Mouse (Mus musculus): ENCODE results near the gene Art3. TPM values are rescaled to one million over a fixed set of nuclear protein-coding genes. Genes with fewer than 3 reads are reported as not detected.

Gene Art3
- polyA plus RNA-seq, 1 experiment, result 0.39 TPM

DNA sequence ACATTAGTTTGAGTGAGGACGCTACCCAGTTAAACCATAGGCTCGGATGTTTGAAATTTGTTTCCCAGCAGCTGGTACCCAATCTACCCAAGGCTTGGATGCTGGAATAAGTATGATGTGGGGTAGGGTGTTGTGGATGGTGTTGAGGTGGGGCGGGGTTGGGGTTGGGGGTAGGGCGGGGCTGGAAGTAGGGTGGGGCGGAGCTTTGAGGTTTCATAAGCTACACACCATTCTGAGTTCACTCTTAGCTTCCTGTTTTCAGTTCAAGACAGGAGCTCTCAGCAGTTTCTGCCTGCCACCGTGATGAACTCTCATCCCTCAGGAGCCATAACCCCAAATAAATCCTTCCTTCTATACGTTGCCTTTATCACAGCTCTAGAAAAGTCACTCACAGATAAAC is 13.5 kb upstream of the Art3 start:
- no peak overlapping the region for H3K4me3 ChIP-seq (ENCODE audit: insufficient read depth, poor library complexity, severe bottlenecking)
- TF ChIP-seq MYOG (IDR thresholded peaks at IDR 0.05; ENCODE audit: control insufficient read depth, extremely low read depth, insufficient read length), result no peak
- no peak for TF ChIP-seq MAX (IDR thresholded peaks at IDR 0.05)
- TF ChIP-seq MYOD1 (IDR thresholded peaks at IDR 0.05; ENCODE audit: control insufficient read depth, insufficient read length, low read depth), result no peak
- TF ChIP-seq USF1 (IDR thresholded peaks at IDR 0.05; ENCODE audit: low read depth), result no peak
- no peak for TF ChIP-seq FOSL1 (IDR thresholded peaks at IDR 0.05; ENCODE audit: insufficient read depth, low read length, poor library complexity, severe bottlenecking)
- no peak for TF ChIP-seq CTCF (IDR thresholded peaks at IDR 0.05; ENCODE audit: control insufficient read depth, insufficient read depth, insufficient read length)
- no peak for TF ChIP-seq CEBPB (IDR thresholded peaks at IDR 0.05; ENCODE audit: low read depth)
- H3K79me2 ChIP-seq (ENCODE audit: control insufficient read depth, insufficient read depth), result no peaks in the 10 kb centered on the region
- H3K36me3 ChIP-seq (ENCODE audit: control insufficient read depth, insufficient read depth), result no peaks in the 10 kb centered on the region
- no peak overlapping the region for H3ac ChIP-seq (ENCODE audit: control insufficient read depth, insufficient read length, low read depth)
- no peaks in the 10 kb centered on the region for H3K79me3 ChIP-seq (ENCODE audit: low read depth)
- H3K27me3 ChIP-seq (ENCODE audit: control insufficient read depth, insufficient read depth, insufficient read length), result no peaks in the 10 kb centered on the region

DNA sequence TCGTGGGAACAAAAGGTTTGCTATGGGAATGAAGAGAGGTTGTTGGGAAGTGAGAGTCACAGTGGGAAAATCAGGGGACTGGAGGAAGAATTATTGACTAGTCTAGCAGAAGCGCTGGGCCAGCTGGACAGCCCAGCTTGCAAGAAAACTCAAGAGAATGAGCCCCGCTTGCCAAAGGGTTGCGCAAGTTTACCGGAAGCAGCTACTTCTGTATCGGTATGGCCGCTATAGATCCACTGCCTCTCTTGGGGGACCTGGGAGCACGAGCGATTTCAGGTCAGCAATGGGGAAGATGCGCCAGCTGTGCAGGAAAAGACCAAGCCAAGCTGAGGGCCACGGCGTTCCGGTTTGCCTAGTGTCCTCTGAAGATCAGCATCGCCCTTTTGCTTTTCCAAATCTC is 13.0 kb upstream of the Art3 start:
- H3K79me3 ChIP-seq (ENCODE audit: low read depth), result no peaks in the 10 kb centered on the region
- H3K27me3 ChIP-seq (ENCODE audit: control insufficient read depth, insufficient read depth, insufficient read length), result no peaks in the 10 kb centered on the region
- no peaks in the 10 kb centered on the region for H3K79me2 ChIP-seq (ENCODE audit: control insufficient read depth, insufficient read depth)
- no peaks in the 10 kb centered on the region for H3K36me3 ChIP-seq (ENCODE audit: control insufficient read depth, insufficient read depth)
- H3ac ChIP-seq (ENCODE audit: control insufficient read depth, insufficient read length, low read depth), result no peak overlapping the region
- TF ChIP-seq FOSL1 (IDR thresholded peaks at IDR 0.05; ENCODE audit: insufficient read depth, low read length, poor library complexity, severe bottlenecking), result no peak
- no peak for TF ChIP-seq CTCF (IDR thresholded peaks at IDR 0.05; ENCODE audit: control insufficient read depth, insufficient read depth, insufficient read length)
- peak; percentile 15 for TF ChIP-seq CEBPB (IDR thresholded peaks at IDR 0.05; ENCODE audit: low read depth)
- H3K4me3 ChIP-seq (ENCODE audit: insufficient read depth, poor library complexity, severe bottlenecking), result no peak overlapping the region

DNA sequence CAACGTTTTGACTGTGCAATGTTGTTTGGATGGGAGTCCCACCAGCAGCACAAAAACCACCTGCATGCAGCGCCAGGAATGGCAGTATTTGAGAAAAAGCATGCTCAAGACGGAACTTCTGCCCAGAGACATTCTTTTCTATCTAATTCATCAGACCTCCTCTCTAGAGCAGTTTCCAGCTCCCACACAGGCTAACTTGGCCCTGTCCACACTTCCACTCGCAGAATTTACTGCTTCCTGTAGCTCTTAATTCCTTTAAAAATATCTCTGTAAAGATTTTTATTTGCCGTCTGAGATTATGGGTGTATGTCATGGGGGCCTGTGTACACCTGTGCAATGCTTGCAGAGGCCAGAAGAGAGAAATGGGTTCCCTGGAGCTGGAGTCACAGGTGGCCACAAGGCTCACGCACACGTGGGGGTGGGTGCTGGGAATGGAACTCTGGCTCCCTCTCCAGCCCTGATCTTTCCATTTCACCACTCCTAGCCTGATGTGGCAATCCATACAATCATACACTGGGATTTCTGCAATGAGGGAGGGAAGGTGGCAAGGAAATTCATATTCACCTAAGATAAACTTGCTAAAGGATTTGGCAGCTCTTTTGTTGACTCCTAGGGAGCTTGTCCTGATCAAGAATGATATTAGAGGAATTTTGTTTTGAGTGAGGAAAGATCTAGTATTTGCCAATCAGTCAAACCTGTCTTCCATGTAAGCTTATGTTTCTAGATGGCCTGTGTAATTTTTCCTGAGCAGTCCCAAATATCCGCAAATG is 9.8 kb upstream of the Art3 start:
- TF ChIP-seq MAX (IDR thresholded peaks at IDR 0.05) (no peak), FOSL1 (IDR thresholded peaks at IDR 0.05; ENCODE audit: insufficient read depth, low read length, poor library complexity, severe bottlenecking) (no peak), CTCF (IDR thresholded peaks at IDR 0.05; ENCODE audit: control insufficient read depth, insufficient read depth, insufficient read length) (no peak), MYOG (IDR thresholded peaks at IDR 0.05; ENCODE audit: control insufficient read depth, extremely low read depth, insufficient read length) (no peak), USF1 (IDR thresholded peaks at IDR 0.05; ENCODE audit: low read depth) (no peak), MYOD1 (IDR thresholded peaks at IDR 0.05; ENCODE audit: control insufficient read depth, insufficient read length, low read depth) (no peak), CEBPB (IDR thresholded peaks at IDR 0.05; ENCODE audit: low read depth) (no peak)
- Histone ChIP-seq H3K27me3 (ENCODE audit: control insufficient read depth, insufficient read depth, insufficient read length) (no peaks in the 10 kb centered on the region), H3K79me2 (ENCODE audit: control insufficient read depth, insufficient read depth) (no peaks in the 10 kb centered on the region), H3K4me3 (ENCODE audit: insufficient read depth, poor library complexity, severe bottlenecking) (no peak overlapping the region), H3K79me3 (ENCODE audit: low read depth) (no peaks in the 10 kb centered on the region), H3ac (ENCODE audit: control insufficient read depth, insufficient read length, low read depth) (no peak overlapping the region), H3K36me3 (ENCODE audit: control insufficient read depth, insufficient read depth) (no peaks in the 10 kb centered on the region)

DNA sequence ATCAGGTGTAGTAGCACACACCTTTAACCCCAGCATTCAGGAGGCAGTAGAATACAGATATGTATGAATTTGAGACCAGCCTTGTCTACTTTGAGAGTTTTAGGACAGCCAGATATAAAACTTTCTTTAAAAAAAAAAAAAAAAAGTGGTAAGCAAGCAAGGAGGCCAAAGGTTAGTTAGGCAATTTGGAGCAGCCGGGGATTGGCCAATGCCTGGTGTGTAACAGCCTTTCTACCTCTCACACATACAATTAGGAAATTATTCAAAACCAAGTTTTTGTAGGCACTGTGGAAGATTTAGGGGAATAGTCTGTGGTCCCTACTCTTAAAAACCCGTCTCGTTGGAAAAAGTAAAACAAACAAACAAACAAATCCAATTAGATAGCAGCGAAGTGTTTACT is 9.0 kb upstream of the Art3 start:
- no peak for TF ChIP-seq MYOD1 (IDR thresholded peaks at IDR 0.05; ENCODE audit: control insufficient read depth, insufficient read length, low read depth)
- no peak for TF ChIP-seq MYOG (IDR thresholded peaks at IDR 0.05; ENCODE audit: control insufficient read depth, extremely low read depth, insufficient read length)
- TF ChIP-seq FOSL1 (IDR thresholded peaks at IDR 0.05; ENCODE audit: insufficient read depth, low read length, poor library complexity, severe bottlenecking), result no peak
- no peak for TF ChIP-seq CEBPB (IDR thresholded peaks at IDR 0.05; ENCODE audit: low read depth)
- TF ChIP-seq CTCF (IDR thresholded peaks at IDR 0.05; ENCODE audit: control insufficient read depth, insufficient read depth, insufficient read length), result no peak
- no peak for TF ChIP-seq MAX (IDR thresholded peaks at IDR 0.05)
- TF ChIP-seq USF1 (IDR thresholded peaks at IDR 0.05; ENCODE audit: low read depth), result no peak
- no peaks in the 10 kb centered on the region for H3K79me2 ChIP-seq (ENCODE audit: control insufficient read depth, insufficient read depth)
- no peaks in the 10 kb centered on the region for H3K36me3 ChIP-seq (ENCODE audit: control insufficient read depth, insufficient read depth)
- H3K4me3 ChIP-seq (ENCODE audit: insufficient read depth, poor library complexity, severe bottlenecking), result no peak overlapping the region
- no peak overlapping the region for H3ac ChIP-seq (ENCODE audit: control insufficient read depth, insufficient read length, low read depth)
- no peaks in the 10 kb centered on the region for H3K27me3 ChIP-seq (ENCODE audit: control insufficient read depth, insufficient read depth, insufficient read length)
- H3K79me3 ChIP-seq (ENCODE audit: low read depth), result no peaks in the 10 kb centered on the region

DNA sequence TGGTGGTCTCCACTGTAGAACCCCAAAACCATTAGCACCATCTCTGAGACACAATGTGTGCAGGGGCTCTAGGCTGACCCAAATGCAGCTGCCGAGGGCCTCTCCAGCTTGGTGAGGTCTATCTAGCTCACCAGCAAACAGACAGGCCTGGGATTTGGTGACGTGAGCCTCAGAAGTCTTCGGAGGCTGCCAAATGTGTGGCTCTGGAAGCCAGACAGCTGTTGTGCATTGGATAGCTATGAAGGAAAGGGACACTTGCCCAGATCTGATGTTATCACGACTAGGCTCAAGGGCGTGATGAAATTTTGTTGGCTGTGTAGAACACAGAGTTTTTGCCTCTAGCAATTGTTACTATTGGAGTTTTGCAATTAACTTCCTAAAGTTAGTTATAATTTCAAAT is 8.4 kb upstream of the Art3 start:
- TF ChIP-seq USF1 (IDR thresholded peaks at IDR 0.05; ENCODE audit: low read depth), result no peak
- no peak for TF ChIP-seq MYOG (IDR thresholded peaks at IDR 0.05; ENCODE audit: control insufficient read depth, extremely low read depth, insufficient read length)
- TF ChIP-seq FOSL1 (IDR thresholded peaks at IDR 0.05; ENCODE audit: insufficient read depth, low read length, poor library complexity, severe bottlenecking), result no peak
- TF ChIP-seq MAX (IDR thresholded peaks at IDR 0.05), result no peak
- TF ChIP-seq MYOD1 (IDR thresholded peaks at IDR 0.05; ENCODE audit: control insufficient read depth, insufficient read length, low read depth), result no peak
- no peak for TF ChIP-seq CTCF (IDR thresholded peaks at IDR 0.05; ENCODE audit: control insufficient read depth, insufficient read depth, insufficient read length)
- TF ChIP-seq CEBPB (IDR thresholded peaks at IDR 0.05; ENCODE audit: low read depth), result no peak
- H3K79me3 ChIP-seq (ENCODE audit: low read depth), result no peaks in the 10 kb centered on the region
- H3K79me2 ChIP-seq (ENCODE audit: control insufficient read depth, insufficient read depth), result no peaks in the 10 kb centered on the region
- no peaks in the 10 kb centered on the region for H3K27me3 ChIP-seq (ENCODE audit: control insufficient read depth, insufficient read depth, insufficient read length)
- no peak overlapping the region for H3K4me3 ChIP-seq (ENCODE audit: insufficient read depth, poor library complexity, severe bottlenecking)
- no peaks in the 10 kb centered on the region for H3K36me3 ChIP-seq (ENCODE audit: control insufficient read depth, insufficient read depth)
- H3ac ChIP-seq (ENCODE audit: control insufficient read depth, insufficient read length, low read depth), result no peak overlapping the region

DNA sequence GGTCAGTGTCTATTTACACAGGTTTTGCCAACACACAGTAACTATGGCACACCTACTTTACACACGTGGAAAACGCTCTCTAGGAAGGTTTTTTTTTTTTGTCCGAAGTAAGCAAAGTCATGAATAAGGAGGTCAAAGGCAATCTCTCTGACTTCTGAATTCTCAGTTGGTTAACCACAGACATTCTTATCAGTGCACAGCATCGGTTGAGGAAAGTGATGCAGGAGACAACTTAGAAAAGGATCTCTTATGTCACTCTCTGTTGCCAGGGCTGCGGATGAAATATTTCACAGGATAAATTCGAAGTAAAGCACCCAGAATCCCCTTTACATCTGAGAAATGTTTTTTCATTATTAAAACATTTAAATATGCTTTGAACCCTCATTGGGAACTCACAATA is 4.3 kb upstream of the Art3 start:
- Histone ChIP-seq H3K36me3 (ENCODE audit: control insufficient read depth, insufficient read depth) (no peaks in the 10 kb centered on the region), H3K27me3 (ENCODE audit: control insufficient read depth, insufficient read depth, insufficient read length) (no peaks in the 10 kb centered on the region), H3K79me3 (ENCODE audit: low read depth) (no peaks in the 10 kb centered on the region), H3ac (ENCODE audit: control insufficient read depth, insufficient read length, low read depth) (no peak overlapping the region), H3K79me2 (ENCODE audit: control insufficient read depth, insufficient read depth) (no peaks in the 10 kb centered on the region), H3K4me3 (ENCODE audit: insufficient read depth, poor library complexity, severe bottlenecking) (no peak overlapping the region)
- no peak for TF ChIP-seq USF1 (IDR thresholded peaks at IDR 0.05; ENCODE audit: low read depth)
- no peak for TF ChIP-seq MYOD1 (IDR thresholded peaks at IDR 0.05; ENCODE audit: control insufficient read depth, insufficient read length, low read depth)
- no peak for TF ChIP-seq CEBPB (IDR thresholded peaks at IDR 0.05; ENCODE audit: low read depth)
- TF ChIP-seq MYOG (IDR thresholded peaks at IDR 0.05; ENCODE audit: control insufficient read depth, extremely low read depth, insufficient read length), result no peak
- TF ChIP-seq FOSL1 (IDR thresholded peaks at IDR 0.05; ENCODE audit: insufficient read depth, low read length, poor library complexity, severe bottlenecking), result no peak
- no peak for TF ChIP-seq CTCF (IDR thresholded peaks at IDR 0.05; ENCODE audit: control insufficient read depth, insufficient read depth, insufficient read length)
- TF ChIP-seq MAX (IDR thresholded peaks at IDR 0.05), result no peak

Measured in C2C12 (cell line).